Mouse (Mus musculus) spleen, adult 2 months (tissue): ENCODE measurements at regions not wholly inside any gene's neighbourhood (a gene's known extent, or its start where the extent isn't known, plus 50 kb on each side); places are given as distances from the start of the nearest gene placed in this dataset.

Experiments
- DNase-seq, 2 experiments: peaks; one replicate each; pipeline versions ENCODE4 v3.0.0 to v3.0.0-alpha.2; 2012 to 2021; ENCODE audit warnings: low spot score in 2 of 2, low read depth in 1 of 2
- H3K27ac ChIP-seq: fragments of 200-500 bp; 2 replicates; pipeline ENCODE4 v1.5.1; 2012; ENCODE audit warnings: low read length, inconsistent platforms; ENCODE audit not compliant: insufficient read depth
- H3K27me3 ChIP-seq: fragments of 200-500 bp; 2 replicates; pipeline ENCODE4 v1.6.1; 2012; ENCODE audit warnings: mild to moderate bottlenecking, moderate library complexity, low read length, inconsistent platforms; ENCODE audit not compliant: control insufficient read depth, insufficient read depth
- H3K36me3 ChIP-seq: fragments of 200-500 bp; 2 replicates; pipeline ENCODE4 v1.6.1; 2012; ENCODE audit warnings: mild to moderate bottlenecking, low read length, inconsistent platforms; ENCODE audit not compliant: control insufficient read depth, insufficient read depth
- H3K4me1 ChIP-seq: fragments of 200-500 bp; 2 replicates; pipeline ENCODE4 v1.6.1; 2011; ENCODE audit warnings: inconsistent platforms; ENCODE audit not compliant: control insufficient read depth, insufficient read depth, insufficient read length
- H3K4me3 ChIP-seq: fragments of 200-500 bp; 2 replicates; pipeline ENCODE4 v1.5.1; 2011; ENCODE audit warnings: mild to moderate bottlenecking, inconsistent platforms; ENCODE audit not compliant: insufficient read depth, insufficient read length; ENCODE audit errors: extremely low read depth
- CTCF ChIP-seq: fragments of 200-500 bp; IDR thresholded peaks from 2 replicates; pipeline ENCODE4 v1.5.1; 2011; ENCODE audit warnings: mild to moderate bottlenecking, inconsistent platforms; ENCODE audit not compliant: insufficient read depth, insufficient read length, insufficient replicate concordance; ENCODE audit errors: extremely low read depth
- POLR2A ChIP-seq: fragments of 200-500 bp; IDR thresholded peaks from 2 replicates; pipeline ENCODE4 v1.6.1; 2011; ENCODE audit warnings: low read depth, low read length, inconsistent platforms
- WGBS: fragments of 180-500 bp; shearing (Covaris S2); methylation state at CpG from one replicate; pipeline ENCODE4 v1.1.7; 2018; 5-methylcytosine and 5-hydroxymethylcytosine counted together

DNA sequence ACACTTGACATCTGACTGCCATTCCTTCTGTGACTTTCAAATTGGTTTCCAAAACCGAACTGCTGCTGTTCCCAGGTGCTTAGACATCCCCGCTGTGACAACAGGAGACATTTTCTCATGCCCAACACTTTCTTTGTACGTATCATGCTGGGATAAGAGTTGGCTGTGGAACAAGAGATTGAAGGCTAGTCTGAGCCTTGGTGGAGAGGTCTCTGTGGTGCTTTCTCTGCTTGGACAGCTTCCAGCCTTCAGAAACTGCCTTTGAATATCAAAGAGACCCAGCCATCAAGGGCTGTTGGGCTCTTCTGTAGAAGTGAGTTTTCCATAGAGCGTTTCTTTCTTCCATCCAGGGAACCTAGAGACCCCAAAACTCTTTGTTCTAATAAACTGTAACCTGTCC, 144.8 kb upstream of the Tmtc1 start:
- Histone ChIP-seq H3K27ac (no peak overlapping the region), H3K4me1 (no peaks in the 10 kb centered on the region), H3K4me3 (no peak overlapping the region), H3K36me3 (no peaks in the 10 kb centered on the region), H3K27me3 (no peaks in the 10 kb centered on the region)
- TF ChIP-seq CTCF (no peak), POLR2A (no peak)
- DNase-seq = no peak
- WGBS = 86% methylated on average over 4 of the region's 4 CpGs

DNA sequence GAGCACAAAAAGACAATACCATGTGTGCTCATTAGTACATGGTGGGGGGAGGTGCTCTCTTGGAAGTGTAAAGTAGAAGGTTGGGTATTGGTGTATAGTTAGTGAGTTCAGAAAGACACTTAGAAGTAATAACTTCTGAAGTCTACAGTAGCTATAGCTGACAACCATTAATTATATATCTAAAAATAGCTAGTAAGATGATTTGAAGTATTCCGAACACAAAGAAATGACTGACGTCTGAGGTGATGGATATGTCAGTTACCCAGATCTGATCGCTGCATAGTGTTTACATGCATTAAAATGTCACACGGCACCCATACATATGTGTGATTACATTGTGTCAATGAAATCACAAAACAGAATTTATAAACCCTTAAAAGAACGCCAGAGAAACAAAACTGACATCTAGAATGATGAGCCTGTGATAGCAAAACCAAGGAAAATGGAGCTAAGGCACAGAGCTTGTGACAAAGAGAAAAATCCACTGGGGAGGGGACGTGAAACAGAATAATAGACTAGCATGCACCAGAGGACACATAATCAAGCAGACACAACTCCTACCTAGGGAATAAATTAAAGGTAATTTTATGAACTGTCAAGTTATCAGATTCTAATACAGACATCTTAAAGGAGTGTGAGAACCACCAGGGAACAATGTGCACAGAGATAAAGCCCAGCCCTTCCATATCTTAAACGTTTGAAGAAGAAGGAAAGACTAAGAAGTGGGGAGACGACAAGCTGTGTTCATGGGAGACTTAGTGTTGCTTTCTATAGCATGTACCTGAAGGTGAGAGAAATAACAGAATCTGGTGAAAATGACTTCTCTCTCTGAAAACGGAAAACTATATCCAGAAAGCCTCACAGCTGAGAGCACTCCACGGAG, 142.5 kb upstream of the Tmtc1 start:
- DNase-seq = no peak
- Histone ChIP-seq H3K36me3 (no peaks in the 10 kb centered on the region), H3K4me3 (no peak overlapping the region), H3K4me1 (no peaks in the 10 kb centered on the region), H3K27ac (no peak overlapping the region), H3K27me3 (no peaks in the 10 kb centered on the region)
- 83% methylated on average over 10 of the region's 10 CpGs for WGBS
- no peak for TF ChIP-seq CTCF
- no peak for TF ChIP-seq POLR2A

DNA sequence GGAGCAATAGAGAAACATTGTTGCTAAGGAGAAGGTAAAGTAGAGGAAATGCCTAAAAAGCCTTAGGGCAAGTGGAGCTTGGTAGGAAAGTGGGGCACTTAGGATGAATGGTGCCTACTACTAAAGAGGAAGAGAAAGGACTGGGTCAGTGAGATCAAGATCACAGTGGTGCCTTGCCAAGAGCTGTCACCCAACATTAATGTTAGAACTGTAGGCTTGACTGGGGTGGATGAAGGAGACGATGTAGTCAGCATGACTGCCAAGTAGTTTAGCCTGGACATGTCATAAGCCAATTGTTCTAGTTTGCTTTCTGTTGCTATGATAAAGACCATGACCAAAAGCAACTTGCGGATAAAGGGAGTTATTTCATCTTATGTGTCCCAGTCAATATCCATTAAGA, 139.9 kb upstream of the Tmtc1 start:
- no peak overlapping the region for H3K27ac ChIP-seq
- no peaks in the 10 kb centered on the region for H3K4me1 ChIP-seq
- no peak for TF ChIP-seq CTCF
- TF ChIP-seq POLR2A = no peak
- H3K4me3 ChIP-seq = no peak overlapping the region
- DNase-seq = no peak
- H3K36me3 ChIP-seq = no peaks in the 10 kb centered on the region
- no peaks in the 10 kb centered on the region for H3K27me3 ChIP-seq
- 94% methylated on average over 2 of the region's 2 CpGs for WGBS

DNA sequence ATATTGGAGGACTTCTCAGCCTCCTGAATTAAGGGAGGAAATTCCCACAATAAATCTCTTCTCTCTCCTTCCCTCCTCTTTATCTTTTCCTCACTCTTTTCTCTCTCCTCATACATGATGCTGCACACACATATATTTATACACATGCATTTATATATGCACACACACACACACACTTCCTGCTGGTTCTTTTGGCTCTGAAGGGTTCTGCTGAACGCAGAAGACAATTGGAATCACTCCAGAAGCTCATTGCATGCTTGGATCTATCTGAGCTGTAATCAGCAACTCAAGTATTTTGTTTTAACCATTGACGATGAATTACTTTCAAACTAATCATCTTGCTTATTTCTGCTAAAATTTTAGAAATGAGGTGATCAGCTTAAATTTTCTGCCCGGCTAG, 134.1 kb upstream of the Tmtc1 start:
- 85% methylated on average over 3 of the region's 3 CpGs for WGBS

DNA sequence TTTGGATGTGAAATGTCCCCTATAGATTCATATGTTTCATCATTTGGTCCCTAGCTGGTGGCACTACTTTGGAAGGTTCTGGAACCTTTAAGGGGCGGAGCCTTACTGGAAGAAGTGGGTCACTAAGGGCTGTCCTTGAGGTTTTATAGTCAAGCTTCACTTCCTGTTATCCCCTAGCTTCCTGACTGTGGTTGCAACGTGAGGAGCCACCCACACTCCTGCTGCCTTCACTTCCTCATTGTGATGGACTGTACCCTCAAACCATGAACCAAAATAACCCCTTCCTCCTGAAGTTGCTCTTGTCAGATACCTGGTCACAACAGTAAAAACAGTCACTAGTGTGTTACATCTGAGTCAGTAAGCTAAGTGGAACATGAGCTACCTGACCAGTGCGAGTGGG, 133.5 kb upstream of the Tmtc1 start:
- WGBS = 63% methylated on average over 3 of the region's 3 CpGs
- H3K27ac ChIP-seq = no peak overlapping the region
- H3K4me3 ChIP-seq = no peak overlapping the region
- H3K4me1 ChIP-seq = no peaks in the 10 kb centered on the region
- TF ChIP-seq POLR2A = no peak
- TF ChIP-seq CTCF = no peak
- no peaks in the 10 kb centered on the region for H3K36me3 ChIP-seq
- no peak for DNase-seq
- no peaks in the 10 kb centered on the region for H3K27me3 ChIP-seq

More for the DNA sequence above, 134.1 kb upstream of the Tmtc1 start:
- DNase-seq = no peak
- Histone ChIP-seq H3K4me3 (no peak overlapping the region), H3K27me3 (no peaks in the 10 kb centered on the region), H3K27ac (no peak overlapping the region), H3K4me1 (no peaks in the 10 kb centered on the region), H3K36me3 (no peaks in the 10 kb centered on the region)
- TF ChIP-seq CTCF (no peak), POLR2A (no peak)

DNA sequence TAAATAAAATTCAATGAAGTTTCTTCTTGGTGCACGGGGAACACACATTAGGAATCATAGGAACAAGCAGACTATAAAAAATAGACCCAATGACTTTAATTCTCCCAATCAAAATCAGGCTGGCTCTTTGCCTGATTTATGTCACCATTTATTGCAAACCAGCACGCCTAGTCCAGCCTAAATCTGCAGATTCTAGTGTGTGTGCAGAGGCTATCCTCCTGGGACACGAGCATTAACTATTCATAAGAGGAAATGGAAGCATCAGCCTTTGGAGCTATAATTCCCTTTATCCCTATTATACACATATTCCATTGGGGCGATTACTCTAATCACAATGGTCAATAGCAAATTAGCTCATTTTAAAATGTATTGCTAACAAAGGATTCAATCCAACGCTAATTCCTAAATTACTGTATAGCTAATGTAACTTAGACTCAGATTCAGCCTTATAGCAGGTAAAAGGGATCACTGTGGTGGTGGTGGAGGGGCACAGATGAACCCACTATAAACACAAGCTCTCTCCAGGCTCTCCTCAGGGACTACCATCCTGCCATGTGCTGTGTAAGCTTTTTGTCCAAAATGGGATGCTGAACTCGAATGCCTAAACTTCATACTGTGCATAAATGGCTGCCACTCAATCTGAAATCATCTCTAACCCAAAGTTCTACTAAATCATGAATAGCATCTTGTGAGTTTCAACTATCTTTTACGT, 130.7 kb upstream of the Tmtc1 start:
- H3K27ac ChIP-seq = no peak overlapping the region
- H3K4me3 ChIP-seq = no peak overlapping the region
- TF ChIP-seq POLR2A (no peak), CTCF (no peak)
- DNase-seq = no peak
- H3K4me1 ChIP-seq = no peaks in the 10 kb centered on the region
- 90% methylated on average over 7 of the region's 7 CpGs for WGBS
- H3K27me3 ChIP-seq = no peaks in the 10 kb centered on the region
- H3K36me3 ChIP-seq = no peaks in the 10 kb centered on the region

DNA sequence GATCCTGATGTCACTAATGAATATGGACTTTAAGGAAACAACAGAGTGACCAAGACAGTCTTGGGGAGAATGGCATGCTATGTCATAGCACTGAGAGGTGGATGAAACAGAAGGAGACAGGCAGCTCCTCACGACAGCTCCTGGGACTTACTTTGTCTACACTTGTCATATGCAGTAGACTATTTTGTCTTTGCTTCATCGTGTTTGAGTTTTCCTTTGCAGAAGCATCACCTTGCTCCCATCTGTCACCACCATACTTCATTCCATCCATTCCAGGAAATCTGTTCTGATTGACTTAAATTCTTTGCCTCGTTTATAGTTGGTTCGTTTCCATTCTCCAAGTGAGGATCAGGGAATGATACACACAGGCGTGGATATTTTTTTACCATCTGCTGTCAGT, 128.0 kb upstream of the Tmtc1 start:
- no peak for TF ChIP-seq CTCF
- no peak for TF ChIP-seq POLR2A
- WGBS = 85% methylated on average over 5 of the region's 5 CpGs
- H3K27me3 ChIP-seq = no peaks in the 10 kb centered on the region
- H3K4me3 ChIP-seq = no peak overlapping the region
- no peak overlapping the region for H3K27ac ChIP-seq
- no peaks in the 10 kb centered on the region for H3K36me3 ChIP-seq
- no peaks in the 10 kb centered on the region for H3K4me1 ChIP-seq
- DNase-seq = no peak
